Mouse (Mus musculus): ENCODE data around the gene Pdlim1. TPM values are rescaled to one million over a fixed set of nuclear protein-coding genes. Genes with fewer than 3 reads are reported as not detected.

The Pdlim1 gene
- polyA plus RNA-seq, 1 experiment from 2014 or later = 0.80 TPM

GRCm38 (mm10) chr19:40269526-40269925, 2.1 kb downstream of the Pdlim1 start:
- WGBS (ENCODE audit: missing documents) = 83% methylated on average over 5 of the region's 5 CpGs
- Histone ChIP-seq H3K79me2 (ENCODE audit: inconsistent target) (no peaks in the 10 kb centered on the region), H3K36me3 (ENCODE audit: inconsistent target) (no peaks in the 10 kb centered on the region), H3K4me3 (ENCODE audit: inconsistent target) (no peak overlapping the region), H3K27ac (no peak overlapping the region)

- H3K4me3 ChIP-seq (ENCODE audit: inconsistent target) = no peak overlapping the region
- no peaks in the 10 kb centered on the region for H3K79me2 ChIP-seq (ENCODE audit: inconsistent target)
- no peaks in the 10 kb centered on the region for H3K36me3 ChIP-seq (ENCODE audit: inconsistent target)
- 74% methylated on average over 3 of the region's 3 CpGs for WGBS (ENCODE audit: missing documents)
- H3K27ac ChIP-seq = no peak overlapping the region
These were observed 3.1 kb downstream of the Pdlim1 start for GRCm38 (mm10) chr19:40268493-40268892.

GRCm38 (mm10) chr19:40267380-40267779, 4.3 kb downstream of the Pdlim1 start:
- Histone ChIP-seq H3K79me2 (ENCODE audit: inconsistent target) (no peaks in the 10 kb centered on the region), H3K4me3 (ENCODE audit: inconsistent target) (no peak overlapping the region), H3K27ac (no peak overlapping the region), H3K36me3 (ENCODE audit: inconsistent target) (no peaks in the 10 kb centered on the region)
- 42% methylated on average over 1 of the region's 1 CpGs for WGBS (ENCODE audit: missing documents)

GRCm38 (mm10) chr19:40259485-40259884, 12.2 kb downstream of the Pdlim1 start:
- no peak overlapping the region for H3K27ac ChIP-seq
- H3K36me3 ChIP-seq (ENCODE audit: inconsistent target) = no peaks in the 10 kb centered on the region
- H3K79me2 ChIP-seq (ENCODE audit: inconsistent target) = no peaks in the 10 kb centered on the region
- 100% methylated on average over 1 of the region's 1 CpGs for WGBS (ENCODE audit: missing documents)
- H3K4me3 ChIP-seq (ENCODE audit: inconsistent target) = no peak overlapping the region

GRCm38 (mm10) chr19:40257396-40257795, 14.2 kb downstream of the Pdlim1 start:
- Histone ChIP-seq H3K79me2 (ENCODE audit: inconsistent target) (no peaks in the 10 kb centered on the region), H3K4me3 (ENCODE audit: inconsistent target) (no peak overlapping the region), H3K27ac (no peak overlapping the region), H3K36me3 (ENCODE audit: inconsistent target) (no peaks in the 10 kb centered on the region)
- WGBS (ENCODE audit: missing documents) = 20% methylated on average over 4 of the region's 4 CpGs

GRCm38 (mm10) chr19:40256376-40257050, 15.1 kb downstream of the Pdlim1 start:
- H3K27ac ChIP-seq = no peak overlapping the region
- no peak overlapping the region for H3K4me3 ChIP-seq (ENCODE audit: inconsistent target)
- WGBS (ENCODE audit: missing documents) = 50% methylated on average over 2 of the region's 2 CpGs
- H3K36me3 ChIP-seq (ENCODE audit: inconsistent target) = no peaks in the 10 kb centered on the region
- no peaks in the 10 kb centered on the region for H3K79me2 ChIP-seq (ENCODE audit: inconsistent target)

- Histone ChIP-seq H3K27ac (no peak overlapping the region), H3K36me3 (ENCODE audit: inconsistent target) (no peaks in the 10 kb centered on the region), H3K79me2 (ENCODE audit: inconsistent target) (no peaks in the 10 kb centered on the region), H3K4me3 (ENCODE audit: inconsistent target) (no peak overlapping the region)
- 100% methylated on average over 1 of the region's 1 CpGs for WGBS (ENCODE audit: missing documents)
These were observed 16.1 kb downstream of the Pdlim1 start for GRCm38 (mm10) chr19:40255561-40255960.

- 97% methylated on average over 3 of the region's 3 CpGs for WGBS (ENCODE audit: missing documents)
- Histone ChIP-seq H3K27ac (no peak overlapping the region), H3K36me3 (ENCODE audit: inconsistent target) (no peaks in the 10 kb centered on the region), H3K79me2 (ENCODE audit: inconsistent target) (no peaks in the 10 kb centered on the region), H3K4me3 (ENCODE audit: inconsistent target) (no peak overlapping the region)
These were observed 16.9 kb downstream of the Pdlim1 start for GRCm38 (mm10) chr19:40254741-40255140.

- Histone ChIP-seq H3K36me3 (ENCODE audit: inconsistent target) (no peaks in the 10 kb centered on the region), H3K79me2 (ENCODE audit: inconsistent target) (no peaks in the 10 kb centered on the region), H3K4me3 (ENCODE audit: inconsistent target) (no peak overlapping the region), H3K27ac (no peak overlapping the region)
- 59% methylated on average over 13 of the region's 13 CpGs for WGBS (ENCODE audit: missing documents)
These were observed 17.9 kb downstream of the Pdlim1 start for GRCm38 (mm10) chr19:40253768-40254167.

GRCm38 (mm10) chr19:40251115-40251514, 20.5 kb downstream of the Pdlim1 start:
- H3K4me3 ChIP-seq (ENCODE audit: inconsistent target) = no peak overlapping the region
- no peak overlapping the region for H3K27ac ChIP-seq
- no peaks in the 10 kb centered on the region for H3K79me2 ChIP-seq (ENCODE audit: inconsistent target)
- H3K36me3 ChIP-seq (ENCODE audit: inconsistent target) = no peaks in the 10 kb centered on the region
- WGBS (ENCODE audit: missing documents) = 96% methylated on average over 4 of the region's 4 CpGs

- WGBS (ENCODE audit: missing documents) = 84% methylated on average over 10 of the region's 11 CpGs
- Histone ChIP-seq H3K36me3 (ENCODE audit: inconsistent target) (no peaks in the 10 kb centered on the region), H3K79me2 (ENCODE audit: inconsistent target) (no peaks in the 10 kb centered on the region), H3K4me3 (ENCODE audit: inconsistent target) (no peak overlapping the region), H3K27ac (no peak overlapping the region)
These were observed 22.3 kb downstream of the Pdlim1 start for GRCm38 (mm10) chr19:40249352-40249751.

GRCm38 (mm10) chr19:40248476-40248875, 23.2 kb downstream of the Pdlim1 start:
- Histone ChIP-seq H3K79me2 (ENCODE audit: inconsistent target) (no peaks in the 10 kb centered on the region), H3K36me3 (ENCODE audit: inconsistent target) (no peaks in the 10 kb centered on the region), H3K27ac (no peak overlapping the region), H3K4me3 (ENCODE audit: inconsistent target) (no peak overlapping the region)
- 98% methylated on average over 4 of the region's 5 CpGs for WGBS (ENCODE audit: missing documents)

- Histone ChIP-seq H3K36me3 (ENCODE audit: inconsistent target) (no peaks in the 10 kb centered on the region), H3K27ac (no peak overlapping the region), H3K79me2 (ENCODE audit: inconsistent target) (no peaks in the 10 kb centered on the region), H3K4me3 (ENCODE audit: inconsistent target) (no peak overlapping the region)
- 91% methylated on average over 5 of the region's 5 CpGs for WGBS (ENCODE audit: missing documents)
These were observed 24.4 kb downstream of the Pdlim1 start for GRCm38 (mm10) chr19:40247268-40247666.

GRCm38 (mm10) chr19:40246646-40247267, 24.9 kb downstream of the Pdlim1 start:
- no peak overlapping the region for H3K4me3 ChIP-seq (ENCODE audit: inconsistent target)
- no peaks in the 10 kb centered on the region for H3K79me2 ChIP-seq (ENCODE audit: inconsistent target)
- H3K27ac ChIP-seq = no peak overlapping the region
- 94% methylated on average over 7 of the region's 7 CpGs for WGBS (ENCODE audit: missing documents)
- no peaks in the 10 kb centered on the region for H3K36me3 ChIP-seq (ENCODE audit: inconsistent target)

GRCm38 (mm10) chr19:40240838-40241689, 30.6 kb downstream of the Pdlim1 start:
- H3K27ac ChIP-seq = no peak overlapping the region
- no peaks in the 10 kb centered on the region for H3K79me2 ChIP-seq (ENCODE audit: inconsistent target)
- 94% methylated on average over 14 of the region's 14 CpGs for WGBS (ENCODE audit: missing documents)
- H3K36me3 ChIP-seq (ENCODE audit: inconsistent target) = no peaks in the 10 kb centered on the region
- H3K4me3 ChIP-seq (ENCODE audit: inconsistent target) = no peak overlapping the region
